Mouse (Mus musculus) megakaryocyte progenitor cell, adult 5-6 weeks (primary cell): ENCODE measurements around the gene Meiob. TPM values are rescaled to one million over a fixed set of nuclear protein-coding genes. Genes with fewer than 3 reads are reported as not detected.
A peak's percentile ranks its signal among the peaks of the same experiment; 100 is the strongest.

ENCODE experiments used
- ATAC-seq: replicated peaks from 2 replicates; pipeline ENCODE4 v1.8.0; 2016; ENCODE audit warnings: mild to moderate bottlenecking, moderate TSS enrichment, inconsistent platforms; ENCODE audit not compliant: poor library complexity
- total RNA-seq, 2 experiments: library from RNA; stranded (forward) in 1 of 2; stranded (reverse) in 1 of 2; fragments of 157-497, 149-512 nt in 1 of 2; fragments of 200-1000 nt in 1 of 2; gene quantifications; 2 replicates each; pipeline versions ENCODE4 v1.2.3 to v1.2.4; 2015 to 2017

Meiob gene
- total RNA-seq, 2 experiments from 2014 or later = not detected

- no peak for ATAC-seq
Observed at GRCm38 (mm10) chr17:24819469-24819868, 15.4 kb downstream of the Meiob start.

GRCm38 (mm10) chr17:24821351-24822280 lies 17.5 kb downstream of the Meiob start:
- no peak for ATAC-seq

- ATAC-seq = no peak
Observed at GRCm38 (mm10) chr17:24839842-24840241, 35.8 kb downstream of the Meiob start, which contains the start of gene Hagh. Hagh (plus strand) TSS chr17:24840143.

GRCm38 (mm10) chr17:24840341-24840740 lies 36.3 kb downstream of the Meiob start:
- ATAC-seq = no peak

GRCm38 (mm10) chr17:24841133-24841532 lies 37.0 kb downstream of the Meiob start:
- peak; percentile 78 for ATAC-seq

GRCm38 (mm10) chr17:24842631-24843030 lies 38.5 kb downstream of the Meiob start:
- peak; percentile 58 for ATAC-seq

GRCm38 (mm10) chr17:24844525-24844924 lies 40.4 kb downstream of the Meiob start:
- ATAC-seq = no peak

- ATAC-seq = no peak
Observed at GRCm38 (mm10) chr17:24847386-24847785, 43.3 kb downstream of the Meiob start.

GRCm38 (mm10) chr17:24848600-24849031 lies 44.5 kb downstream of the Meiob start:
- peak; percentile 30; the same call in 1 of the 2 replicates for ATAC-seq

- ATAC-seq = peak; percentile 38; the same call in 1 of the 2 replicates
Observed at GRCm38 (mm10) chr17:24849733-24850064, 45.6 kb downstream of the Meiob start.

- ATAC-seq = peak; percentile 88
Observed at GRCm38 (mm10) chr17:24850065-24850772, 46.1 kb downstream of the Meiob start, which contains the start of gene Fahd1. Fahd1 (minus strand) TSS chr17:24850364.

- ATAC-seq = no peak
Observed at GRCm38 (mm10) chr17:24850773-24851127, 46.7 kb downstream of the Meiob start.

- no peak for ATAC-seq
Observed at GRCm38 (mm10) chr17:24851381-24852125, 47.5 kb downstream of the Meiob start.

GRCm38 (mm10) chr17:24855838-24856464 lies 51.9 kb downstream of the Meiob start:
- ATAC-seq = no peak

- ATAC-seq = no peak
Observed at GRCm38 (mm10) chr17:24856589-24856988, 52.5 kb downstream of the Meiob start.

GRCm38 (mm10) chr17:24857831-24858470 lies 53.9 kb downstream of the Meiob start:
- ATAC-seq = no peak

- peak; percentile 95 for ATAC-seq
Observed at GRCm38 (mm10) chr17:24858967-24859366, 54.9 kb downstream of the Meiob start.

GRCm38 (mm10) chr17:24860076-24860475 lies 56.0 kb downstream of the Meiob start:
- ATAC-seq = peak; percentile 64

- no peak for ATAC-seq
Observed at GRCm38 (mm10) chr17:24861785-24862184, 57.7 kb downstream of the Meiob start.

- no peak for ATAC-seq
Observed at GRCm38 (mm10) chr17:24865776-24866175, 61.7 kb downstream of the Meiob start, which contains the start of gene Igfals. Igfals (plus strand) TSS chr17:24865997.
